Comparison of ENCODE assay signal across 7 mouse cellular contexts in genomic region chr17:23725999-23726757, GRCm38 (mm10). TPM values are rescaled to one million over a fixed set of nuclear protein-coding genes. Genes with fewer than 3 reads are reported as not detected.
DNase-seq lines count a peak whose midpoint lies in the region; ATAC-seq and TF ChIP-seq lines count a peak whose summit lies in the region.

Gene Pkmyt1, plus strand, starts transcription at chr17:23726336.

- ATAC-seq in intestine, postnatal 0 days: peak; percentile 95
- ATAC-seq in midbrain, embryonic 12.5 days (ENCODE audit: low FRiP score, low read depth): peak; percentile 94

- peak within 1 kb of the TSS; percentile 83 for H3K27ac ChIP-seq in intestine, postnatal 0 days (ENCODE audit: low read depth, low read length)
- H3K27ac ChIP-seq in midbrain, embryonic 12.5 days (replicated peaks): peak within 1 kb of the TSS; percentile 65
- peak within 1 kb of the TSS; percentile 18 for H3K27ac ChIP-seq in small intestine, adult 2 months (ENCODE audit: insufficient read depth, low read depth, low read length)

- peak; percentile 73; the same call in 1 of the 2 replicates for TF ChIP-seq POLR2A in small intestine, adult 2 months (IDR thresholded peaks at IDR 0.05; ENCODE audit: low read depth, low read length)

- TF ChIP-seq CTCF in intestine, postnatal 0 days (IDR thresholded peaks at IDR 0.05; ENCODE audit: low read depth): no peak; the same call in 1 of the 2 replicates
- TF ChIP-seq CTCF in small intestine, adult 2 months (IDR thresholded peaks at IDR 0.05; ENCODE audit: extremely low read depth, insufficient read length, insufficient replicate concordance, low read depth, low read length): no peak

- intact Hi-C loops in left cerebral cortex, postnatal 4 days (cut with DNase I): no loop called here

- H3K4me3 ChIP-seq in intestine, postnatal 0 days (ENCODE audit: low read depth, low read length): peak within 1 kb of the TSS; percentile 89
- peak within 1 kb of the TSS; percentile 93 for H3K4me3 ChIP-seq in midbrain, embryonic 12.5 days
- H3K4me3 ChIP-seq in small intestine, adult 2 months (ENCODE audit: low read depth, low read length): peak within 1 kb of the TSS; percentile 91

- H3K9me3 ChIP-seq in intestine, postnatal 0 days (ENCODE audit: control insufficient read depth): no peaks in the 10 kb centered on the region
- no peaks in the 10 kb centered on the region for H3K9me3 ChIP-seq in midbrain, embryonic 12.5 days

- peak; percentile 91 for DNase-seq in adrenal gland, adult 8-10 months
- DNase-seq in embryo, embryonic 9.5 days (ENCODE audit: extremely low spot score): peak; percentile 95
- DNase-seq in gonadal fat pad, adult 2 months (ENCODE audit: low read depth): no peak
- DNase-seq in left cerebral cortex, postnatal 4 days: peak; percentile 96

- peak within 1 kb of the TSS; percentile 87 for H3K4me2 ChIP-seq in intestine, postnatal 0 days (replicated peaks; ENCODE audit: low read depth)
- peak within 1 kb of the TSS; percentile 95 for H3K4me2 ChIP-seq in midbrain, embryonic 12.5 days (replicated peaks)

- H3K9ac ChIP-seq in intestine, postnatal 0 days (ENCODE audit: low read depth, low read length): peak within 1 kb of the TSS; percentile 73
- H3K9ac ChIP-seq in midbrain, embryonic 12.5 days (replicated peaks): peak within 1 kb of the TSS; percentile 76

- no peaks in the 10 kb centered on the region for H3K27me3 ChIP-seq in intestine, postnatal 0 days (replicated peaks; ENCODE audit: control insufficient read depth, insufficient read depth, low read length)
- H3K27me3 ChIP-seq in midbrain, embryonic 12.5 days: no peaks in the 10 kb centered on the region
- H3K27me3 ChIP-seq in small intestine, adult 2 months (ENCODE audit: control insufficient read depth, insufficient read depth, low read length): no peaks in the 10 kb centered on the region

- H3K36me3 ChIP-seq in intestine, postnatal 0 days (ENCODE audit: control insufficient read depth, insufficient read depth): no peaks in the 10 kb centered on the region
- no peaks in the 10 kb centered on the region for H3K36me3 ChIP-seq in midbrain, embryonic 12.5 days
- H3K36me3 ChIP-seq in small intestine, adult 2 months (ENCODE audit: control insufficient read depth, insufficient read depth, low read length): no peaks in the 10 kb centered on the region

- H3K4me1 ChIP-seq in intestine, postnatal 0 days (replicated peaks; ENCODE audit: control insufficient read depth, insufficient read depth, low read length): no peaks in the 10 kb centered on the region
- peaks cover 14% of the 10 kb centered on the region for H3K4me1 ChIP-seq in midbrain, embryonic 12.5 days
- H3K4me1 ChIP-seq in small intestine, adult 2 months (ENCODE audit: control insufficient read depth, insufficient read depth, insufficient read length, low read length): peaks cover 19% of the 10 kb centered on the region

- under 1% methylated on average over 71 of the region's 73 CpGs for WGBS in intestine, postnatal 0 days
- 2% methylated on average over 65 of the region's 73 CpGs for WGBS in midbrain, embryonic 12.5 days
- WGBS in small intestine, adult 2 months: under 1% methylated on average over 72 of the region's 73 CpGs

RNA-seq across cellular contexts. Expression of gene Pkmyt1, which starts in this region (rescaled TPM):
- total RNA-seq in adrenal gland, adult 8-10 months (2022): 1 to 10 TPM; 1.7 to 6.2 (median 3.6) TPM
- polyA plus RNA-seq in gonadal fat pad, adult 2 months (2012; rRNA removed): 14.9 and 15.7 TPM in 2 replicates
- 12.4 and 12.6 TPM in 2 replicates for polyA plus RNA-seq in intestine, postnatal 0 days (2015; fragmentation: Nextera tagmentation; extraction: Ambion mirVana)
- 1 to 10 TPM; 8.1 to 8.4 TPM for total RNA-seq in left cerebral cortex, postnatal 4 days (2021)
- polyA plus RNA-seq in midbrain, embryonic 12.5 days (2016; fragmentation: Nextera tagmentation; extraction: Ambion mirVana): 36.9 and 40.8 TPM in 2 replicates
- 25.0 and 42.3 TPM in 2 replicates for polyA plus RNA-seq in small intestine, adult 2 months (2012; rRNA removed)

Comparison
In these comparisons a context has a peak if more than half of its experiments do, and no peak if none do; other contexts are left out.
1. H3K27ac ChIP-seq: peak in every context shown above with its lines; median percentile 83 in intestine, postnatal 0 days; 65 in midbrain, embryonic 12.5 days; 18 in small intestine, adult 2 months.